Mouse (Mus musculus) heart, postnatal 36 days (tissue): ENCODE measurements around the gene Atp5k. TPM values are rescaled to one million over a fixed set of nuclear protein-coding genes. Genes with fewer than 3 reads are reported as not detected.
A peak's percentile ranks its signal among the peaks of the same experiment; 100 is the strongest.

ENCODE experiments used
- DNase-seq, 2 experiments: peaks; one replicate each; pipeline ENCODE4 v3.0.0; 2021 to 2022
- intact Hi-C: fragments of 180-260 bp; cut with DNase I; formaldehyde crosslinking; loops from one replicate; pipeline ENCODE4 v1.15.1; 2025
- total RNA-seq, 2 experiments: library from RNA; stranded (reverse); gene quantifications; 2 replicates each; pipeline ENCODE4 v1.2.3; 2021

Gene Atp5k
- total RNA-seq = 1,000 to 10,000 TPM; 1,119 to 1,132 TPM

DNA sequence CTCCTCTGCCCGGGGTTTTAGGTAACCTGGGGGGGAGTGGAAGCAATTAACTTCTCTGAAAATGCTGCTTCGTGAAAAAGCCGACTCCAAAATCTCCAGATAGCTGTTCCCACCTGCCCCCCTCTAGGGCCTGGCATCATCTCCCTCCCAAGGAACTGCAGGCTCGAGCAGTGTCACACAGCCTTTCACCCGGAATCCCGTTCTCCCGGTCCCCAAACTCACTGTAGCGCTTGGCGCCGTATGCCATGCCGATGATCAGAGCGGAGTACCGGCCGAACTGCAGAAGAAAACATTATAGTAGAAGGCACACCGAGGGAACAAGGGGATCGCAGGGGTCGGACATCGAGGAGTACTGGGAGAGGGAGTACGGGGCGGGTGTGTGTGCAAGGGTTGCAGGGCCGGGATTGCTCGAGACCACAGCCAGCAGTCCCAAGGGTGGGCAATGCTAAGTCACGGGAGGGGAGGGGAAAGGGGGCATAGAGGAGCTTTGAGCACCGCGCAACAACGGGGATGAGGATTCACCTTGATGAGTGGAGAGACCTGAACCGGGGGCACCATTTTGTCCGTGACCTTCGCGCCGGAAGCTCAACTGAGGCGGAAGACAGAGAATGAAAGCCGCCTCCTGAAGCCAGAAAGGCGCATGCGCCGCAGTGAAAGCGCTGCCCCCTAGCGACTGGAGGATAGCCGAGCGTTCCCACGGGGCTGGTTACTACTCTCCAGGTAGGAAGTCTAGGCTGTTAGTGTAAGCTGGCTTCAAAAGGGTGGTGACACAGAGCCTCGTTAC, at the start of gene Atp5k:
Atp5k (minus strand) TSS at position 645 of the 784 bp plus-strand sequence.
- intact Hi-C loops = loop anchor here (2.0 to 10.0 kb wide), 3 partner anchors 27 to 529 kb away; partner anchors contain the start of genes Dr1, Pcgf3 and Rpl5
- peak; percentile 92 to 93 for DNase-seq

GRCm38 (mm10) chr5:108483006-108483405, 48.8 kb upstream of the Atp5k start:
- intact Hi-C loops = no loop called here
- no peak for DNase-seq

- no peak for DNase-seq
- intact Hi-C loops = no loop called here
Observed at GRCm38 (mm10) chr5:108475977-108476376, 41.7 kb upstream of the Atp5k start.

GRCm38 (mm10) chr5:108473737-108474136, 39.5 kb upstream of the Atp5k start:
- intact Hi-C loops = no loop called here
- no peak for DNase-seq

DNA sequence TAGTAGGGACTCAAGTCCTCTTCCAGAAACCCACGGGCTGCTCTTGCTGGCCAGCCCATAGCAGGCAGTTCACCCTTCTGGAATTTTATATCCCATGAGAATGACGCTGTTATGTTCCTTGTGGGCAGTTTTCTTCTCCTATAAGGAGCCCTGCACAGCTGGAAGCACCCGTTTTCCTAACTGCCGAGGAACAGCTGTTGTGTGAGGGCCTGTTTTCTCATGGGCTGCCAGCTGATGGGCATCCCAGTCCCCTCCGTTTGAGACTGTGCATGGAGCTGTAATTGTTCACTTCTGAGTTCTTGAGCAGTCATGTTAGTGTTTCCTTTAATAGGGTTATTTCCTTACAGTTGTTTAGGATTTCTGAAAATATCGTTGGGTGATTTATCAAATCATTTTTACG, 35.4 kb upstream of the Atp5k start:
- intact Hi-C loops = no loop called here
- DNase-seq = no peak

DNA sequence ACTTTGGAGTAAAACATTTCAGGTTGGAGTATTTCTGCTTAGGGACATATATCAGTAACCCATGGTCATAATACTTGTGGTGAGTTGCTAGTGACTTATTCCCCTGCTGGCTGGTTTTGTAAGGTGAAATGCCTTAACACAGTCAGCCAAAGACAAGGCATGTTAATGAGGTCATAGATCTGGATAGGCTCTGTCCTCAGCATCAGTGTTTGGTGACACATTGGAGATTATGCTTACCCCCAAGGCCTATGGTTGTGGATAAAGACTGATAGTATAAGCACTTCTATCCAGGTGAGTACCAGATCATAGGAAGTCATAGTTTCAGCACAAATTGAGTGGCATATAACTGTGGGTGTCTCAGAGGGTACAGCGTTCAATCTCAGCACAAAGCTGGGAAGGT, 32.4 kb upstream of the Atp5k start:
- intact Hi-C loops = no loop called here
- no peak for DNase-seq

GRCm38 (mm10) chr5:108465131-108465891, 31.1 kb upstream of the Atp5k start:
- no peak for DNase-seq
- intact Hi-C loops = loop anchor here (2.0 kb wide), 1 partner anchor 13 kb away; no protein-coding TSS in a partner anchor

GRCm38 (mm10) chr5:108462446-108462845, 28.2 kb upstream of the Atp5k start:
- intact Hi-C loops = no loop called here
- no peak for DNase-seq

GRCm38 (mm10) chr5:108461082-108462065, 27.1 kb upstream of the Atp5k start, which contains the start of gene Pcgf3:
TSS of gene Pcgf3 (plus strand) at chr5:108461232.
- intact Hi-C loops = loop anchor here (2.0 kb wide), 1 partner anchor 27 kb away; the partner anchor contains the start of gene Atp5k

DNA sequence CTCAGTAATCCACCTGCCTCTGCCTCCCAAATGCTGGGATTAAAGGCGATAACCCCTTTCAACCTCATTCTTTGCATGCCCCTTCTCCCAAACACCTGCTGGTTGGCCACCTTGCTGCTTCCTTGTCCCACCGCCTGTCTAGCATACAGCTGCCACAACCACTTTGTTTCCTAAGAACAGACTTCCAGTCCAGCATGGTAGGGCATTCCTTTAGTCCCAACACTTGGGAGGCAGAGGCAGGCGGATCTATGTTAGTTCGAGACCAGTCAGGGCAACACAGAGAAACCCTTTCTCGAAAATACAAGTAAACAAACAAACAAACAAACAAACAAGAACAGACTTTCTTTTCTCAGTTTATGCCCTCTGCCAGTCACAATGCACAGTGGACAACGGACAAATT, 26.2 kb upstream of the Atp5k start:
- intact Hi-C loops = loop anchor here (2.0 kb wide), 1 partner anchor 26 kb away; the partner anchor contains the start of gene Atp5k

More at GRCm38 (mm10) chr5:108461082-108462065, 27.1 kb upstream of the Atp5k start, which contains the start of gene Pcgf3:
- peak; percentile 98 to 99 for DNase-seq

DNA sequence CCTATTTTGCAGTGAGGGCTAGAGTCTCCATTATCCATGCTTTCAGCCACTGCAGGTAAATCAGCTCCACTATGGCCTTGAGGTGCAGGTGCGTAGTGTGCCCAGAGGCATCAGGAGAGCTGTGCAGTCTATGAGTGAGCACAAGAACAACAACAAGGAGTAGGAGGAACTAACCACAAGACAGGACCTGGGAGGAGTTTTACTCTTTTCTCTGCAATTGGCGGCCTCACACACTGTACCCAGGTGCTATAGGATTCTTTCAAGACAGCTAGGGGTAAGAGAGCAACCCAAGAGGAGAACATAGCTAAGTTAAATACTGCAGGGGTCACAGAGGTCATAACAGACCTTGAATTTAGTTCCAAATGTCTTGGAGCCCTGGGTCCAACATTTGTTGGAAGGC, 24.5 kb upstream of the Atp5k start:
- no peak for DNase-seq
- intact Hi-C loops = no loop called here

More for the DNA sequence above, 26.2 kb upstream of the Atp5k start:
- no peak for DNase-seq

- DNase-seq = no peak
- intact Hi-C loops = no loop called here
Observed at GRCm38 (mm10) chr5:108454094-108454493, 19.8 kb upstream of the Atp5k start.

GRCm38 (mm10) chr5:108452422-108452821, 18.2 kb upstream of the Atp5k start:
- intact Hi-C loops = no loop called here
- DNase-seq = no peak

GRCm38 (mm10) chr5:108451611-108452010, 17.4 kb upstream of the Atp5k start:
- intact Hi-C loops = no loop called here

GRCm38 (mm10) chr5:108450837-108451540, 16.7 kb upstream of the Atp5k start:
- intact Hi-C loops = no loop called here

More at GRCm38 (mm10) chr5:108451611-108452010, 17.4 kb upstream of the Atp5k start:
- DNase-seq = no peak

GRCm38 (mm10) chr5:108448785-108449668, 14.8 kb upstream of the Atp5k start, which contains the start of gene Mfsd7a:
TSS of gene Mfsd7a (minus strand) at chr5:108448891.
- intact Hi-C loops = no loop called here
- peak; percentile 75 to 80 for DNase-seq

More at GRCm38 (mm10) chr5:108450837-108451540, 16.7 kb upstream of the Atp5k start:
- no peak for DNase-seq

DNA sequence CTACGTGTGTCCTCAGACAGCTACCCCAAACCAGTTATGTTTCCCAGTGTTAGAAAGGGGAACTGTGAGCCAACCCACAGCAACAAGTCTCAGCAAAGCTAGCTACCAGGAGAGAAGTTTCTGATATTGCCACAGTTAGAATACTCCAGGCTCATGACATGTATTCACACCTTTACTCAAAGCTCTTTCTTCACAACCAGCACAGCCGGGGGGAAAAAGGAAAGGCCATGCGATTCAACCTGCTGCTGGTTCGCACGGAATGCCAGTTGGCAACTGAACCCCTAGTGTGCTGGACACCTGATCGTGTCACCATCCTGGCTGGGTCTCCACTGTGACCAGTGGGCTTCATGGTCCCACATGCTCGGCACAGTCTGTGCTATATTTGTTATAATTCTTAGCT, 13.6 kb upstream of the Atp5k start:
- no peak for DNase-seq
- intact Hi-C loops = no loop called here

- no peak for DNase-seq
Observed at GRCm38 (mm10) chr5:108446973-108447372, 12.7 kb upstream of the Atp5k start.

More at GRCm38 (mm10) chr5:108446973-108447372, 12.7 kb upstream of the Atp5k start:
- intact Hi-C loops = no loop called here
